Mouse (Mus musculus) stomach, embryonic 15.5 days (tissue): ENCODE results near the gene Pole4. TPM values are rescaled to one million over a fixed set of nuclear protein-coding genes. Genes with fewer than 3 reads are reported as not detected.

ENCODE experiments used
- ATAC-seq: fragments of 200-750 bp; cut with Nextera tagmentation; 2 replicates; pipeline ENCODE4 v1.8.0; 2017; ENCODE audit warnings: low read depth, moderate number of reproducible peaks, moderate TSS enrichment; ENCODE audit not compliant: insufficient read depth, low FRiP score
- H3K27ac ChIP-seq: fragments of 300-500 bp; sonication (generic); 2 replicates; pipeline ENCODE4 v1.5.1; 2015; ENCODE audit warnings: mild to moderate bottlenecking, inconsistent platforms
- H3K27me3 ChIP-seq: fragments of 300-500 bp; sonication (generic); replicated peaks from 2 replicates; pipeline ENCODE4 v1.6.1; 2015; ENCODE audit warnings: inconsistent platforms
- H3K36me3 ChIP-seq: fragments of 300-500 bp; sonication (generic); 2 replicates; pipeline ENCODE4 v1.6.1; 2015; ENCODE audit warnings: inconsistent platforms
- H3K4me1 ChIP-seq: fragments of 300-500 bp; sonication (generic); 2 replicates; pipeline ENCODE4 v1.6.1; 2015; ENCODE audit warnings: inconsistent platforms
- H3K4me2 ChIP-seq: fragments of 300-500 bp; sonication (generic); 2 replicates; pipeline ENCODE4 v1.6.1; 2015; ENCODE audit warnings: mild to moderate bottlenecking, inconsistent platforms
- H3K4me3 ChIP-seq: fragments of 300-500 bp; sonication (generic); replicated peaks from 2 replicates; pipeline ENCODE4 v1.5.1; 2015; ENCODE audit warnings: inconsistent platforms
- H3K9ac ChIP-seq: fragments of 300-500 bp; sonication (generic); 2 replicates; pipeline ENCODE4 v1.6.1; 2015; ENCODE audit warnings: inconsistent platforms
- H3K9me3 ChIP-seq: fragments of 300-500 bp; sonication (generic); 2 replicates; pipeline ENCODE4 v1.6.1; 2016; ENCODE audit warnings: inconsistent platforms
- WGBS: fragments of 180-500 bp; shearing (Covaris S2); methylation state at CpG from one replicate; pipeline ENCODE4 v1.1.7; 2015; 5-methylcytosine and 5-hydroxymethylcytosine counted together
- polyA plus RNA-seq: library from polyadenylated mRNA; unstranded; fragments of >200 nt; fragmentation: Nextera tagmentation; extraction: Ambion mirVana; gene quantifications from 2 replicates; pipeline ENCODE4 v1.2.1, GENCODE M21; 2015

Pole4 gene
- 98.5 and 110 TPM in 2 replicates for polyA plus RNA-seq

DNA sequence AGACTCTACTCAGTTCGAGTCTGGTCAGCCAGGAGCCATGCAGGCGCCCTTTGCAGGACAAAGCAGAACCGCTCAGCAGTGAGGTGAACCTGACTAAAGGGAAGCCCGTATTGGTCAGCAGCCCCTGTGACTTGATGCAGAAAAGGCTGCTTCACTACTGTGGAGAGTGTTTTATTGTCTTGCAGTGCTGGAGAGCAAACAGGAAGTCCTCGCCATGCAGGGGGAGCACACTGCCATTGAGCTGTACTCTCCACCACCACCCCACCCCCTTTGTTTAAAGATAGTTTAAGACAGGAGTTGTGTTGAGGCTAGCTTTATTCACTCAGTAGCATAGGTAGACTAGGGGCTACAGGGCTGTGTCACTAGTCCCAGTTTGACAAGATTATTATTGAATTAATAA is at the start of gene Pole4:
TSS of gene Pole4 (minus strand) at position 145 of the 400 bp plus-strand sequence.
- H3K36me3 ChIP-seq = no peaks in the 10 kb centered on the region
- H3K9me3 ChIP-seq = no peaks in the 10 kb centered on the region
- no peak for ATAC-seq
- no peak within 1 kb of the TSS for H3K27ac ChIP-seq
- 80% methylated on average over 5 of the region's 5 CpGs for WGBS
- H3K9ac ChIP-seq = no peak within 1 kb of the TSS
- no peaks in the 10 kb centered on the region for H3K27me3 ChIP-seq
- no peaks in the 10 kb centered on the region for H3K4me1 ChIP-seq
- H3K4me2 ChIP-seq = no peak within 1 kb of the TSS
- no peak within 1 kb of the TSS for H3K4me3 ChIP-seq

- Histone ChIP-seq H3K27me3 (no peaks in the 10 kb centered on the region), H3K4me1 (peaks cover 4% of the 10 kb centered on the region; the same call in 1 of the 2 replicates), H3K27ac (no peak overlapping the region), H3K4me2 (no peak overlapping the region), H3K36me3 (peaks cover 8% of the 10 kb centered on the region), H3K4me3 (no peak overlapping the region), H3K9ac (no peak overlapping the region), H3K9me3 (no peaks in the 10 kb centered on the region)
- 88% methylated on average over 6 of the region's 6 CpGs for WGBS
- no peak for ATAC-seq
Measured at GRCm38 (mm10) chr6:82754769-82755168, 49.6 kb upstream of the Pole4 start.

GRCm38 (mm10) chr6:82753638-82754361 is 48.6 kb upstream of the Pole4 start:
- Histone ChIP-seq H3K4me3 (no peak overlapping the region), H3K4me1 (peaks cover 4% of the 10 kb centered on the region; the same call in 1 of the 2 replicates), H3K36me3 (peaks cover 8% of the 10 kb centered on the region), H3K27me3 (no peaks in the 10 kb centered on the region), H3K9ac (no peak overlapping the region), H3K27ac (no peak overlapping the region), H3K9me3 (no peaks in the 10 kb centered on the region), H3K4me2 (no peak overlapping the region)
- no peak for ATAC-seq
- WGBS = 72% methylated on average over 14 of the region's 14 CpGs

DNA sequence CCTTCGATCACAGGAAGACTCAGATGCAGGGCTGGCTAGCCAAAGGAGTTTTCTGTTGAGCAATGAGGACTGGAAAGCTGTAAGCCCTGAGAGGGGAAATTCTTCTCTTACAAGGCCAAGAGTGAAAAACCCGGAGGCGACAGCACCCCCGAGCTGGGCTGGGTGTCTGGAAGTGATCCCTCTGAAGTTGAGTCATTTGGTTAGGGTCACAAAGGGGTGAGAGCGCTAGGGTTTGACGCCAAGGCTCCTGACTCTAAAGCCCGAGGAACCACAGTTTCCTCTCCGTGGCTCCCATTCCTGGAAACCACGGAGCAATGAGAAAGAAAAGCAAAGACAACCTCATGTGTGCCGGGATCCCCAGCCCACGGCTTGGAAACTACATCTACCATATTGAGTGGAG is 47.9 kb upstream of the Pole4 start:
- H3K4me1 ChIP-seq = peaks cover 4% of the 10 kb centered on the region; the same call in 1 of the 2 replicates

DNA sequence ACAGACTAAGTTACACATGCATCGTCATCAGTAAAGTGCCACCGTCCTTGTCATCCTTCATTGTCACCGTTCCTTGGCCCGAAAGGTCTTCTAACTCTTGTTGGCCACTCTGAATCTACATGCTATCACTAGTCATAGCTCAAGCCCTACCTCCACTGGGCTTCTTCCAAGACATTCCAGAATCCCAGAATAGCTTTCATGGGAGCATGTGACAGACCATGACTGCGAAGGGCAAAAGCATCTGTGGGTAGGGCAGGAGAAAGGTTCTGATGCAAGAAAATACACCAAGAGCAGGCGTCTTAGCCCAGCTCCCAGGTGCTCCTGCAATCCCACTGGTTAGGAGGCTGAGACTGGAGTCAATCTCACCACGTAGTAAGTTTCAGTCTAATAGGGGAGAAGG is 46.6 kb upstream of the Pole4 start:
- Histone ChIP-seq H3K9ac (no peak overlapping the region), H3K4me2 (no peak overlapping the region)

More for the DNA sequence above, 47.9 kb upstream of the Pole4 start:
- H3K4me2 ChIP-seq = no peak overlapping the region
- WGBS = 52% methylated on average over 11 of the region's 11 CpGs
- H3K9ac ChIP-seq = no peak overlapping the region
- H3K9me3 ChIP-seq = no peaks in the 10 kb centered on the region
- no peak overlapping the region for H3K4me3 ChIP-seq
- peaks cover 8% of the 10 kb centered on the region for H3K36me3 ChIP-seq
- no peak for ATAC-seq
- H3K27ac ChIP-seq = no peak overlapping the region
- H3K27me3 ChIP-seq = no peaks in the 10 kb centered on the region

DNA sequence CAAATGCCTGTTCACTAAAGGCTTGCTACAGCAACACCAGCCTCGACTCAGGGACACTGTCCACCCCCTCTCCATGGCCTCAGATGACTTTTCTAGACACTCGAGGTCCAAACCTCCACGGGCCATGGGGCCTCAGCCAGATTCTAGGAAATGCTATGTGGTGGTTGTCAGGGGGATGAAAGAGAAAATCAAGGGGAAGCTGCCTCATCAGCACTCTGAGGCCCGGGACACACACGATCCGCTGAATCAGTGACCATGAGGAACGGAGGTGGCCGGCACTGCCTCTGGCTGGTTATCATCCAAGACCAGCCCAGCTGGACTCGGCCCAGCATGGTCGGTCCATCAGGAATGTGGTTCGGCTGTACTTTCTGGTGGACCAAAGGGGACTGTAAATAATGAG is 45.9 kb upstream of the Pole4 start:
- no peak overlapping the region for H3K4me2 ChIP-seq
- no peak overlapping the region for H3K27ac ChIP-seq
- H3K27me3 ChIP-seq = no peaks in the 10 kb centered on the region
- H3K36me3 ChIP-seq = peaks cover 8% of the 10 kb centered on the region
- ATAC-seq = no peak
- H3K4me1 ChIP-seq = no peaks in the 10 kb centered on the region
- 84% methylated on average over 11 of the region's 11 CpGs for WGBS
- no peak overlapping the region for H3K4me3 ChIP-seq
- H3K9me3 ChIP-seq = no peaks in the 10 kb centered on the region
- H3K9ac ChIP-seq = no peak overlapping the region

More for the DNA sequence above, 46.6 kb upstream of the Pole4 start:
- Histone ChIP-seq H3K4me1 (peaks cover under 1% of the 10 kb centered on the region; the same call in 1 of the 2 replicates), H3K36me3 (peaks cover 8% of the 10 kb centered on the region), H3K9me3 (no peaks in the 10 kb centered on the region), H3K27me3 (no peaks in the 10 kb centered on the region), H3K4me3 (no peak overlapping the region), H3K27ac (no peak overlapping the region)
- no peak for ATAC-seq
- WGBS = 94% methylated on average over 7 of the region's 7 CpGs

- H3K4me3 ChIP-seq = no peak overlapping the region
- H3K9me3 ChIP-seq = no peaks in the 10 kb centered on the region
- no peak for ATAC-seq
- no peaks in the 10 kb centered on the region for H3K4me1 ChIP-seq
- WGBS = 67% methylated on average over 2 of the region's 2 CpGs
- no peak overlapping the region for H3K9ac ChIP-seq
- no peak overlapping the region for H3K27ac ChIP-seq
- no peaks in the 10 kb centered on the region for H3K27me3 ChIP-seq
- H3K36me3 ChIP-seq = peaks cover 8% of the 10 kb centered on the region
- no peak overlapping the region for H3K4me2 ChIP-seq
Measured at GRCm38 (mm10) chr6:82750063-82750462, 44.9 kb upstream of the Pole4 start.

- WGBS = 82% methylated on average over 9 of the region's 9 CpGs
- Histone ChIP-seq H3K4me1 (no peaks in the 10 kb centered on the region), H3K27ac (no peak overlapping the region), H3K4me2 (no peak overlapping the region), H3K9me3 (no peaks in the 10 kb centered on the region), H3K27me3 (no peaks in the 10 kb centered on the region), H3K9ac (no peak overlapping the region), H3K4me3 (no peak overlapping the region), H3K36me3 (peaks cover 8% of the 10 kb centered on the region)
- ATAC-seq = no peak
Measured at GRCm38 (mm10) chr6:82748106-82748672, 43.0 kb upstream of the Pole4 start.

DNA sequence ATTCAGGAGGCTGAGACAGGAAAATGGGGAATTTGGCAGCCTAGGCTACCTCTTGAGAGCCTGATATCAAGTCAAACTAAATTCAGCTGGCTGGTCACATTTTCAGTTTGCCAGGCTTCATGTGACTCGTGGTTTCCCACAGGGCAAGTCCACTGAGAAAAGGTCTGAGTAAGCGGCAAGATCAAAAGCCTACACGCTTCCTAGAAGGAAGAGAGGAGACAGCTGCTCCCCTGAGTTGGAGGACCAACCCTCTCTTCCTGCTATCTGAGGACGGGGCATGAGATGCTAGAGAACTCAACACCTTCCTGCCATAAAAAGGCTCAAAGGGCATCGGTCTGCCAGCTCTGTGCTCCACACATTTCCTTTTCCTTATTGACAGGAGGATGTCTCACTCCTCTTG is 41.9 kb upstream of the Pole4 start:
- H3K4me2 ChIP-seq = no peak overlapping the region
- WGBS = 69% methylated on average over 5 of the region's 5 CpGs
- H3K9me3 ChIP-seq = no peaks in the 10 kb centered on the region
- H3K4me3 ChIP-seq = no peak overlapping the region
- ATAC-seq = no peak
- H3K4me1 ChIP-seq = no peaks in the 10 kb centered on the region
- H3K9ac ChIP-seq = no peak overlapping the region
- no peak overlapping the region for H3K27ac ChIP-seq
- peaks cover 8% of the 10 kb centered on the region for H3K36me3 ChIP-seq
- H3K27me3 ChIP-seq = no peaks in the 10 kb centered on the region

- H3K9me3 ChIP-seq = no peaks in the 10 kb centered on the region
- H3K4me2 ChIP-seq = no peak overlapping the region
- no peak overlapping the region for H3K27ac ChIP-seq
- 87% methylated on average over 9 of the region's 9 CpGs for WGBS
- no peak overlapping the region for H3K4me3 ChIP-seq
- no peaks in the 10 kb centered on the region for H3K36me3 ChIP-seq
- H3K9ac ChIP-seq = no peak overlapping the region
- no peaks in the 10 kb centered on the region for H3K4me1 ChIP-seq
- no peaks in the 10 kb centered on the region for H3K27me3 ChIP-seq
- no peak for ATAC-seq
Measured at GRCm38 (mm10) chr6:82744553-82744952, 39.4 kb upstream of the Pole4 start.

GRCm38 (mm10) chr6:82741518-82741880 is 36.3 kb upstream of the Pole4 start:
- Histone ChIP-seq H3K27me3 (no peaks in the 10 kb centered on the region), H3K36me3 (peaks cover 15% of the 10 kb centered on the region), H3K4me2 (no peak overlapping the region), H3K27ac (no peak overlapping the region), H3K9me3 (no peaks in the 10 kb centered on the region), H3K4me1 (no peaks in the 10 kb centered on the region), H3K4me3 (no peak overlapping the region), H3K9ac (no peak overlapping the region)
- 80% methylated on average over 5 of the region's 5 CpGs for WGBS
- no peak for ATAC-seq

GRCm38 (mm10) chr6:82740868-82741517 is 35.8 kb upstream of the Pole4 start:
- Histone ChIP-seq H3K9ac (no peak overlapping the region), H3K4me2 (no peak overlapping the region), H3K4me1 (no peaks in the 10 kb centered on the region), H3K27ac (peak overlapping the region; percentile 8; the same call in 1 of the 2 replicates), H3K9me3 (no peaks in the 10 kb centered on the region), H3K27me3 (no peaks in the 10 kb centered on the region), H3K4me3 (no peak overlapping the region), H3K36me3 (peaks cover 17% of the 10 kb centered on the region)
- WGBS = 81% methylated on average over 8 of the region's 8 CpGs
- no peak for ATAC-seq
